Mouse (Mus musculus) kidney, embryonic 16.5 days (tissue): ENCODE data around the gene Specc1l. TPM values are rescaled to one million over a fixed set of nuclear protein-coding genes. Genes with fewer than 3 reads are reported as not detected.
"Not testable (repeated sequence)": the region's sequence is repeated elsewhere in the genome, so short reads cannot be mapped to it uniquely, and the experiment has no call there.

ENCODE experiments used
- ATAC-seq: fragments of 200-750 bp; cut with Nextera tagmentation; 2 replicates; pipeline ENCODE4 v1.8.0; 2017; ENCODE audit warnings: moderate TSS enrichment; ENCODE audit not compliant: low FRiP score, low TSS enrichment
- H3K27ac ChIP-seq: fragments of 300-500 bp; sonication (generic); 2 replicates; pipeline ENCODE4 v1.5.1; 2014; ENCODE audit warnings: low read length
- H3K27me3 ChIP-seq: fragments of 300-500 bp; sonication (generic); 2 replicates; pipeline ENCODE4 v1.6.1; 2014; ENCODE audit warnings: low read length, control low read depth, mixed read lengths; ENCODE audit not compliant: insufficient read depth
- H3K36me3 ChIP-seq: fragments of 300-500 bp; sonication (generic); 2 replicates; pipeline ENCODE4 v1.6.1; 2014; ENCODE audit warnings: low read length, control low read depth, mixed read lengths; ENCODE audit not compliant: insufficient read depth
- H3K4me1 ChIP-seq: fragments of 300-500 bp; sonication (generic); 2 replicates; pipeline ENCODE4 v1.6.1; 2014; ENCODE audit warnings: low read length, control low read depth, mixed read lengths; ENCODE audit not compliant: insufficient read depth
- H3K4me2 ChIP-seq: fragments of 300-500 bp; sonication (generic); replicated peaks from 2 replicates; pipeline ENCODE4 v1.6.1; 2014; ENCODE audit warnings: low read depth, low read length
- H3K4me3 ChIP-seq: fragments of 300-500 bp; sonication (generic); 2 replicates; pipeline ENCODE4 v1.5.1; 2014; ENCODE audit warnings: mild to moderate bottlenecking, low read length
- H3K9ac ChIP-seq: fragments of 300-500 bp; sonication (generic); replicated peaks from 2 replicates; pipeline ENCODE4 v1.6.1; 2014; ENCODE audit warnings: low read length
- H3K9me3 ChIP-seq: fragments of 300-500 bp; sonication (generic); 2 replicates; pipeline ENCODE4 v1.6.1; 2016; ENCODE audit warnings: low read length, control low read depth
- WGBS: fragments of 180-500 bp; shearing (Covaris S2); extraction: QIAGEN DNeasy Blood & Tissue Kit; methylation state at CpG from one replicate; pipeline ENCODE4 v1.1.7; 2014; 5-methylcytosine and 5-hydroxymethylcytosine counted together
- polyA plus RNA-seq: library from polyadenylated mRNA; unstranded; fragments of >200 nt; fragmentation: Nextera tagmentation; extraction: Ambion mirVana; gene quantifications from 2 replicates; pipeline ENCODE4 v1.2.1, GENCODE M21; 2015

The Specc1l gene
- polyA plus RNA-seq, 1 experiment from 2014 or later, result 33.4 TPM

DNA sequence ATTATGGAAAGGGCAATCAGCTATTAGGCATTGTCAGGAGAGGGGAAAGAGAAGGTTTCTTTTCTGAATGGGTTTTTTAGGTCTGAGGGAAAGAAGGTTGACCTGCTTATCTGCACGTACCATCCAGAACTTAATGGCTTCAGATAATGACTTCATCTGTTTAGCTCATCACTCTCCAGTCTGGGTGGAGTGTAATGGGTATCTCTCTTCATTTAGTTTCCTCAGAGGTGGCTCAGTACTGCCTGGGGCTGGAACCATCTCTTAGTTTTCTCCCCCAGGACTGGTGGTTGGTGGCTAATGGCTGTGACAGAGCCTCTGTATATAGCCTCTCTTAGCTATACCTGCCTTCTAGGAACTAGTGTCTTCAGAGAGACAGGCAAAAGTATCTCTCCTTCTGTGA, 79.5 kb downstream of the Specc1l start:
- H3K36me3 ChIP-seq, result 0 out of 2 replicates have a peak, but pooled peaks cover 5% of the 10 kb centered on the region

GRCm38 (mm10) chr10:75292206-75292605, 80.3 kb downstream of the Specc1l start:
- H3K36me3 ChIP-seq, H3K4me1 ChIP-seq, ATAC-seq, H3K27me3 ChIP-seq, H3K4me2 ChIP-seq, H3K27ac ChIP-seq, H3K9ac ChIP-seq, H3K4me3 ChIP-seq, H3K9me3 ChIP-seq: not testable (repeated sequence)
- 94% methylated on average over 8 of the region's 8 CpGs for WGBS

More for the DNA sequence above, 79.5 kb downstream of the Specc1l start:
- Histone ChIP-seq H3K27ac (no peak overlapping the region), H3K9ac (no peak overlapping the region), H3K4me1 (peaks cover 9% of the 10 kb centered on the region), H3K9me3 (no peaks in the 10 kb centered on the region), H3K4me2 (no peak overlapping the region), H3K27me3 (no peaks in the 10 kb centered on the region), H3K4me3 (no peak overlapping the region)
- WGBS, result 84% methylated on average over 1 of the region's 1 CpGs
- ATAC-seq, result no peak

DNA sequence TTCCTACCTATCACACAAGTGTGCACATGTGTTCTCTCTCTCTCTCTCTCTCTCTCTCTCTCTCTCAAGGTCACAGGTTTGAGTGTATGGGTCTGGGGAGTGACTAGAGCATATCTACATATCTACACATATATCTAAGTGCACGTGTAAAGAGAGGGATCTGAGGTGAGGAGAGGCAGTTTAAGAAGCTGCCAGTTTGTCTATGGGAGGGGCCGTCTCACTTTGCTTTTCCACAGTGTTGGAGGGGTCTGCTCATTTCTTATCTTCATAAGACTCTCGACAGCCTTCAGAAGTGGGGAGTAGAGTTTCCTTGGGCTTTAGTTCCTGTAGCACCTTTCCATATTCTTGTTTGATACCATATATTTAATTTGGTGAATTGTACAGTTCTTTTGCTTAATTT, 81.4 kb downstream of the Specc1l start:
- ATAC-seq, result no peak
- no peaks in the 10 kb centered on the region for H3K9me3 ChIP-seq

GRCm38 (mm10) chr10:75294362-75294761, 82.5 kb downstream of the Specc1l start:
- Histone ChIP-seq H3K9me3 (no peaks in the 10 kb centered on the region), H3K4me3 (no peak overlapping the region), H3K4me2 (no peak overlapping the region), H3K36me3 (peaks cover 12% of the 10 kb centered on the region; the same call in 1 of the 2 replicates), H3K4me1 (peaks cover 12% of the 10 kb centered on the region), H3K9ac (no peak overlapping the region), H3K27ac (0 out of 2 replicates have a peak overlapping the region, but pooled peaks have one; percentile 12), H3K27me3 (no peaks in the 10 kb centered on the region)
- no peak for ATAC-seq
- 29% methylated on average over 4 of the region's 4 CpGs for WGBS

More for the DNA sequence above, 81.4 kb downstream of the Specc1l start:
- Histone ChIP-seq H3K4me1 (peaks cover 9% of the 10 kb centered on the region), H3K27me3 (no peaks in the 10 kb centered on the region), H3K9ac (no peak overlapping the region), H3K36me3 (0 out of 2 replicates have a peak, but pooled peaks cover 5% of the 10 kb centered on the region), H3K27ac (no peak overlapping the region), H3K4me2 (no peak overlapping the region), H3K4me3 (no peak overlapping the region)
- 71% methylated on average over 3 of the region's 3 CpGs for WGBS

- WGBS, result 57% methylated on average over 4 of the region's 4 CpGs
- Histone ChIP-seq H3K9ac (no peak overlapping the region), H3K36me3 (peaks cover 12% of the 10 kb centered on the region; the same call in 1 of the 2 replicates), H3K27ac (no peak overlapping the region), H3K9me3 (no peaks in the 10 kb centered on the region), H3K27me3 (no peaks in the 10 kb centered on the region), H3K4me2 (no peak overlapping the region), H3K4me1 (peaks cover 18% of the 10 kb centered on the region), H3K4me3 (no peak overlapping the region)
- no peak for ATAC-seq
Measured at GRCm38 (mm10) chr10:75294926-75295325, 83.1 kb downstream of the Specc1l start.

DNA sequence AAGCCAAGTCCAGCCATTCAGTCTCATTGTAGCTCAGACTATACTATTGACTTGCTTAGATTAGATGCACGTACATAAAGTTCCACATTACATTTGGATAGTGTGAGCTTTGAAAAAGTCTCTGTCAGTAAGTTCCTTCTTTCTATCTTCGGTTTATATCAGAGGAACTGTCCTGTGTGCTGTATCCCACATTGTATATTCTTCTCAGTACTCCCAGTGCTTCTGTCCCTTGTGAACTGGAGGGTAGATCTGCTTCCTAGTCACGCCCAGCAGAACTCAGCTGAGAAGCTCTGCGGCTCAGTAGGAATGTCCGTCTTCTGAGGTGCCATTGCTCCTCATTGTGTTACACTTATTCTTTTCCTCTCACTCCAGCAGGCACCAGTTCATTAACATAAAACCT, 86.7 kb downstream of the Specc1l start:
- Histone ChIP-seq H3K4me2 (no peak overlapping the region), H3K4me1 (peaks cover 22% of the 10 kb centered on the region), H3K36me3 (peaks cover 20% of the 10 kb centered on the region; the same call in 1 of the 2 replicates), H3K9me3 (no peaks in the 10 kb centered on the region), H3K27ac (no peak overlapping the region), H3K27me3 (no peaks in the 10 kb centered on the region), H3K4me3 (no peak overlapping the region), H3K9ac (no peak overlapping the region)
- WGBS, result 88% methylated on average over 5 of the region's 5 CpGs
- ATAC-seq, result no peak

DNA sequence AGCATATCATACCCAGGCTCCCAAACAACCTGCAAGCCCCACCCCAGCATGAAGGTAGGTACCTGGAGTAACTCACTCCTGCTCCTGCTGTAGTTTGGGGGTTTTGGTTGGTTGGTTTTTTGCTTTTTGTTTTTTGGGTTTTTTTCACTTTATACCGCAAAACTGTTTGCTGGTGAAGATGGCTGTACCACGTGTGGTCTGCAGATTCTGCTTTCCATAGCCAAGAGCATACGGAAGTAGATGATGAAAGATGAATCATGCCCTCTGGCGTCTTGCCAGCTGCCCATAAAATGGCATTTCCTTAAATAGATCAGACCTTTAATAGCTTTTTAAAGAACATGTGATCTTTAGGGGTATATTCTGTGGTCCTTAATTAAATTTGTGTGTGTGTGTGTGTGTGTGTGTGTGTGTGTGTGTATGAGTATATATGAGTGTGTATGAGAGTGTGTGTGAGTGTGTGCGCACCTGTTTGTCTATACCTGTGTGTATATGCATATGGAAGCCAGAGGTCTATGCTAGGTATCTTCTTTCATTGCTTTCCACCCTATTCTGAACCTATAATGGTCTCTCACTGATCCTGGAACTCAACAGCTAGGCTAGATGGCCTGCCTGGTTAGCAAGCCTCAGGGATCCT, 88.0 kb downstream of the Specc1l start:
- Histone ChIP-seq H3K4me1 (peaks cover 29% of the 10 kb centered on the region), H3K9me3 (no peaks in the 10 kb centered on the region), H3K4me2 (no peak overlapping the region), H3K27me3 (no peaks in the 10 kb centered on the region), H3K36me3 (peaks cover 23% of the 10 kb centered on the region; the same call in 1 of the 2 replicates), H3K27ac (no peak overlapping the region), H3K9ac (no peak overlapping the region), H3K4me3 (no peak overlapping the region)
- ATAC-seq, result no peak
- WGBS, result 64% methylated on average over 5 of the region's 5 CpGs

DNA sequence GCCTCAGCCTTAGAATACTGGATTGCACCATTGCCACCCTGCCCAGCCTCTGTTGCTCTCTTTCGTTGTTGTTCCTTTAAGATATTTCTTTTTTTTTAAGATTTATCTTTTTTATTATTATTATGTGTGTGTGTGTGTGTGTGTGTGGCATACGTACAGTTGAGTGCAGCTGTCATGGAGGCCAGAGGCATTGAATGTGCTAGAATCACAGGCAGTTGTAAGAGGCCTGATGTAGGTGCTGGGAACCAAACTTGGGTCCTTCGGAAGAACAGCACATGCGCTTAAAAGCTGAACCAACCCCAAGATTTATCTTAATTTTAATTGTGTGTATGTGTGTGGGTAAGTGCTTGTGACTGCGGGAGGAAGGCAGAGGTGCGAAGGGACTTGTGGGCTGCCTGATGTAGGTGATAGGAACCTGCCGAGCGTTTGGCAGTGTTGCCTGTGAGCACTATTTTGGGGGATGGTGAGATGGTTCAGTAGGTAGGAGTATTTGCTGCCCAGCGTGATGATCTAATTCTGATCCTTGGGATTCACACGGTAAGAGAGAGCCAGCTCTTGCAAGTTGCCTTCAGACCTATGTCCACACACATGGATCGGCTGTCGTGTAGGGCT, 89.4 kb downstream of the Specc1l start:
- ATAC-seq, result no peak
- H3K36me3 ChIP-seq, result peaks cover 17% of the 10 kb centered on the region
- no peak overlapping the region for H3K4me2 ChIP-seq
- H3K4me1 ChIP-seq, result peaks cover 29% of the 10 kb centered on the region
- no peaks in the 10 kb centered on the region for H3K27me3 ChIP-seq
- H3K9me3 ChIP-seq, result no peaks in the 10 kb centered on the region
- H3K4me3 ChIP-seq, result no peak overlapping the region
- no peak overlapping the region for H3K9ac ChIP-seq
- H3K27ac ChIP-seq, result no peak overlapping the region
- WGBS, result 95% methylated on average over 12 of the region's 12 CpGs

DNA sequence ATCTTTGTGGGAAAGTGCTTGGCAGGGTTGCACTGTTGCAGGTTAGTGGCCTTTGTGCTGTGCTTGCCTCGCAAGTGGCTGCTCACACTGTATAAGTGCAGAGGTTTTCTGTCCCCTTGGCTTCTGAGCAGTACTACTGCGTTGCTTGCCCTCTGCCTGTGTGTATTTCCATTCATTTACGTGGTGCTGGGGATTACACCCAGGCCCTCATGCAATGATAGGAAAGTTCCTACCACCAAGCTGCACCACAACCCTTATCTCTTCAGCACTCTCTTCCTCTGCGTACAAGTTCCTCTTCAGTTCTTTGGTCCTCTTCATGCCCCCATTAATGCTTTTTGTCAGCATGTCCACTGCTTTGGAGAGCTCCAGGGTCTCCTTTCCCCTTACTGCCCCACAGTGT, 90.1 kb downstream of the Specc1l start:
- Histone ChIP-seq H3K27ac (no peak overlapping the region), H3K36me3 (peaks cover 20% of the 10 kb centered on the region), H3K27me3 (no peaks in the 10 kb centered on the region), H3K9me3 (no peaks in the 10 kb centered on the region), H3K4me1 (peaks cover 29% of the 10 kb centered on the region), H3K4me2 (no peak overlapping the region), H3K9ac (no peak overlapping the region), H3K4me3 (no peak overlapping the region)
- 93% methylated on average over 4 of the region's 4 CpGs for WGBS
- no peak for ATAC-seq

DNA sequence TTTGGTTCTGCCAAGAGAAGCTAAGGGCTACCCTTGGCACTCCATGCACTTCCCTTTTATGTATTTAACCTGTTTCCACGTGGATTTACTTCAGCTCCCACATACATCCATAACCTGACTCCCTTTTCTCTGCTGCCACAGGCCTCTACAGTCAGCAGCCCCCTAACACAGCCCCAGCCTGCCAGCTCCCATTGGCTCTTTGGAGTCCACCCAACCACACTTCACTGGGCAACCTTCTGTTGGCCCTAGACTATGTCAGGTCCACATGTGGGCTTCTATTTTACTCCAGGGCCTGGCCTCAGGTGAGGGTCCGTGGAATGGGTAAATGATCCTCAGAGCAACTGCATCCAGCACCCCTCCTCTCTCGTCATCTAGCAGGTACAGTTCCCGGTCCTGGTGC, 90.7 kb downstream of the Specc1l start:
- Histone ChIP-seq H3K4me2 (no peak overlapping the region), H3K27me3 (no peaks in the 10 kb centered on the region), H3K27ac (no peak overlapping the region), H3K9me3 (no peaks in the 10 kb centered on the region), H3K36me3 (peaks cover 25% of the 10 kb centered on the region), H3K9ac (no peak overlapping the region), H3K4me1 (peaks cover 29% of the 10 kb centered on the region), H3K4me3 (no peak overlapping the region)
- no peak for ATAC-seq
- WGBS, result 83% methylated on average over 4 of the region's 4 CpGs
